Mouse (Mus musculus) myocyte (in vitro differentiated cells): Measurements from ENCODE around the gene Mcl1.

Experiments
- MYOD1 ChIP-seq, 3 experiments: IDR thresholded peaks; one replicate each; pipeline ENCODE4 v1.6.1; 2011; ENCODE audit warnings: control low read depth in 2 of 3, low read depth in 2 of 3, mild to moderate bottlenecking in 2 of 3, moderate library complexity in 1 of 3; ENCODE audit not compliant: insufficient read length in 2 of 3, control insufficient read depth in 1 of 3
- POLR2A ChIP-seq: IDR thresholded peaks from one replicate; pipeline ENCODE4 v1.6.1; 2011; ENCODE audit warnings: low read depth, mild to moderate bottlenecking, control low read depth, moderate library complexity; ENCODE audit not compliant: insufficient read length
- REST ChIP-seq: IDR thresholded peaks from one replicate; pipeline ENCODE4 v1.6.1; 2011; ENCODE audit warnings: mild to moderate bottlenecking, control low read depth, moderate library complexity; ENCODE audit not compliant: insufficient read depth, insufficient read length

DNA sequence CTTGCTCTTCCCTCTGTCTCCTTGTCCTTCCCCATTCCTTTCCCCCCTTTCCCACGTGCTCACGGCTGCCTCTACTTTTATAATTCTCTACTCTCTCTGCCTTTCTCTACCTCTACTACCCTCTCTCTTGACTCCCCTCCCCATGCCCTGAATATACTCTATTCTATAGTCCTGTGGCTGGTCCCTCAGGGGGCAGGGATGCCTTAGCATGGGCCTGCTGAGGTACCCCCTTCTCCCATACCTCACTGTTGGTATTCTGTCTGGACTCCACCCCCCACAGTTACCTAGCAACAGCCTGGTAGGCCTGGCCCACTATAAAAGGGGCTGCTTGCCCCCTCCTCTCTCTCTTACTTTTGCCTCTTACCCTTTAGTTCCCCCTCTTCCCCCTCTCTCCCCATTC is 35.0 kb upstream of the Mcl1 start:
- no peak for TF ChIP-seq MYOD1 (IDR thresholded peaks at IDR 0.05; ENCODE audit: control insufficient read depth in 1 of 3, insufficient read length in 2 of 3, low read depth in 2 of 3)
- no peak for TF ChIP-seq POLR2A
- TF ChIP-seq REST, result no peak
